ENCODE assay signal across 21 mouse cellular contexts in the genomic region with DNA sequence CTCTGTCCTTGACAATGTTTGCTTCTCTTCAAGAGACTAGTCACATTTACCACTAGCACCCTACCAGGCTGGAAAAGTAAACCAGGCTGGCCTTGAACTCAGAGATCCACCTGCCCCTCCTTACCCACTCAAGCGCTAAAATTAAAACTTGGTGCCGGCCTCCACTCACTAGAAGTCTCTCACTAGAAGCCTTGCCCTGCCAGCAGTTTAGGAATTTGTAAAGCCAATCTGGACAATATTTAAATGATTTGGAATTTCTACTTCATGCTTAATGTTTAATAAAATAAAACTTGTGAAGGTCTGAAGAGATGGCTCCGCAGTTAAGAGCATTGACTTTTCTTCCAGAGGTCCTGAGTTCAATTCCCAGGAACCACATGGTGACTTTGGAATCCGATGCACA. TPM values are rescaled to one million over a fixed set of nuclear protein-coding genes. Genes with fewer than 3 reads are reported as not detected.
A peak's percentile ranks its signal among the peaks of the same experiment; 100 is the strongest.
DNase-seq lines count a peak whose midpoint lies in the region; ATAC-seq and TF ChIP-seq lines count a peak whose summit lies in the region.
"Had no signal": no experiment of that assay in that cellular context is flagged by ENCODE, and none has a peak within 500 bp of the region (broad histone marks: within the 10 kb centered on the region; RNA-seq: fewer than 3 reads in every experiment).

No protein-coding gene starts in this region.

- H3K27me3 ChIP-seq in heart, postnatal 0 days (ENCODE audit: control insufficient read depth, insufficient read depth, low read length) = no peaks in the 10 kb centered on the region
- no peaks in the 10 kb centered on the region for H3K27me3 ChIP-seq in limb, embryonic 10.5 days (ENCODE audit: low read depth, poor library complexity, severe bottlenecking)
- H3K27me3 ChIP-seq: embryonic facial prominence, embryonic 15.5 days; limb, embryonic 13.5 days; liver, embryonic 15.5 days had no signal

- no peak overlapping the region for H3K4me3 ChIP-seq in heart, postnatal 0 days (ENCODE audit: low read depth, low read length)
- no peak overlapping the region for H3K4me3 ChIP-seq in limb, embryonic 10.5 days
- H3K4me3 ChIP-seq: embryonic facial prominence, embryonic 15.5 days; heart, embryonic 10.5 days; hindbrain, embryonic 12.5 days; limb, embryonic 13.5 days; liver, embryonic 15.5 days had no signal

- H3K9me3 ChIP-seq in heart, postnatal 0 days (replicated peaks; ENCODE audit: control insufficient read depth, low read length) = no peaks in the 10 kb centered on the region
- no peaks in the 10 kb centered on the region for H3K9me3 ChIP-seq in limb, embryonic 10.5 days (replicated peaks)
- H3K9me3 ChIP-seq: embryonic facial prominence, embryonic 15.5 days; heart, embryonic 10.5 days; hindbrain, embryonic 12.5 days; limb, embryonic 13.5 days; liver, embryonic 15.5 days had no signal

- peaks cover 6% of the 10 kb centered on the region; the same call in 1 of the 2 replicates for H3K4me1 ChIP-seq in heart, postnatal 0 days (ENCODE audit: control insufficient read depth, insufficient read depth)
- H3K4me1 ChIP-seq in limb, embryonic 10.5 days = peaks cover 48% of the 10 kb centered on the region

- ATAC-seq in heart, postnatal 0 days (ENCODE audit: insufficient read depth, low read depth) = no peak
- ATAC-seq: forebrain, postnatal 0 days; inflammation-experienced regulatory T-cells, adult 6 months had no signal

- no peak overlapping the region for H3K9ac ChIP-seq in heart, postnatal 0 days (replicated peaks; ENCODE audit: low read depth, low read length)
- H3K9ac ChIP-seq: embryonic facial prominence, embryonic 15.5 days; forebrain, postnatal 0 days; hindbrain, embryonic 12.5 days; limb, embryonic 13.5 days; liver, embryonic 15.5 days had no signal

- peak; percentile 44 for DNase-seq in heart, postnatal 0 days (ENCODE audit: low spot score)
- DNase-seq in heart, postnatal 4 days = no peak
- peak; percentile 60 for DNase-seq in 416B (ENCODE audit: low read depth)
- peak; percentile 41 for DNase-seq in MN1 (ENCODE audit: low spot score)
- DNase-seq in forelimb bud, embryonic 11.5 days (ENCODE audit: low read depth, low spot score) = peak; percentile 59
- no peak for DNase-seq in adrenal gland, adult 18-20 months (ENCODE audit: low spot score in 2 of 2)
- no peak for DNase-seq in limb, embryonic 10.5 days (ENCODE audit: low spot score)
- DNase-seq: adrenal gland, postnatal 10 days; B cell, adult 2 months; cerebellum, postnatal 10 days; forebrain, postnatal 0 days; heart, postnatal 10 days; kidney, postnatal 4 days; retina, postnatal 1 day; thymus, postnatal 14 days had no signal

- TF ChIP-seq CTCF in heart, postnatal 0 days (IDR thresholded peaks at IDR 0.05; ENCODE audit: low read depth) = no peak

- no peak for TF ChIP-seq EP300 in heart, postnatal 0 days (IDR thresholded peaks at IDR 0.05; ENCODE audit: low read depth)

- H3K4me2 ChIP-seq in heart, postnatal 0 days (ENCODE audit: low read depth, low read length) = no peak overlapping the region
- H3K4me2 ChIP-seq: embryonic facial prominence, embryonic 15.5 days; hindbrain, embryonic 12.5 days; limb, embryonic 13.5 days; liver, embryonic 15.5 days had no signal

- H3K27ac ChIP-seq in heart, postnatal 0 days (ENCODE audit: low read depth) = no peak overlapping the region
- no peak overlapping the region for H3K27ac ChIP-seq in limb, embryonic 10.5 days
- H3K27ac ChIP-seq: embryonic facial prominence, embryonic 15.5 days; heart, embryonic 10.5 days; hindbrain, embryonic 12.5 days; limb, embryonic 13.5 days; liver, embryonic 15.5 days had no signal

- no peaks in the 10 kb centered on the region for H3K36me3 ChIP-seq in heart, postnatal 0 days (replicated peaks; ENCODE audit: control insufficient read depth, insufficient read depth, low read length)
- H3K36me3 ChIP-seq in limb, embryonic 10.5 days = no peaks in the 10 kb centered on the region
- H3K36me3 ChIP-seq: embryonic facial prominence, embryonic 15.5 days; hindbrain, embryonic 12.5 days; limb, embryonic 13.5 days; liver, embryonic 15.5 days had no signal

- WGBS in heart, postnatal 0 days = 73% methylated on average over 4 of the region's 4 CpGs
- WGBS in limb, embryonic 10.5 days = 82% methylated on average over 4 of the region's 4 CpGs

RNA-seq across cellular contexts. Expression of gene Fbxw4, which starts 10.3 kb away (rescaled TPM):
- total RNA-seq in heart, postnatal 0 days (2014; rRNA removed; ENCODE audit: low replicate concordance) = 43.7 and 53.1 TPM in 2 replicates
- polyA plus RNA-seq in heart, postnatal 0 days (2015; fragmentation: Nextera tagmentation; extraction: Ambion mirVana) = 3.0 and 3.6 TPM in 2 replicates
- 10 to 100 TPM; 24.0 to 25.0 TPM for total RNA-seq in heart, postnatal 4 days (2021)
- total RNA-seq in adrenal gland, adult 18-20 months (2021) = 10 to 100 TPM; 30.9 to 47.7 TPM
- 3.9 and 5.3 TPM in 2 replicates for polyA plus RNA-seq in limb, embryonic 10.5 days (2016; fragmentation: Nextera tagmentation; extraction: Ambion mirVana)

Comparison
In these comparisons a context has a peak if more than half of its experiments do, and no peak if none do; other contexts are left out.
1. DNase-seq: peak in heart, postnatal 0 days (single experiment), 416B (single experiment), MN1 (single experiment) and forelimb bud, embryonic 11.5 days (single experiment); none in heart, postnatal 4 days (single experiment), adrenal gland, adult 18-20 months (0 of 2) and limb, embryonic 10.5 days (single experiment).